Mouse (Mus musculus) adrenal gland, adult (tissue): ENCODE results near the gene Fam76a.

ENCODE experiments used
- DNase-seq, 2 experiments: peaks; one replicate each; pipeline ENCODE4 v3.0.0; 2022 to 2023; ENCODE audit warnings: low spot score in 1 of 2; ENCODE audit not compliant: inconsistent age in 2 of 2

Gene Fam76a

GRCm38 (mm10) chr4:132922558-132923008 is at the start of gene Fam76a:
Fam76a (minus strand) TSS chr4:132922558.
- DNase-seq: peak; percentile 100

GRCm38 (mm10) chr4:132972101-132972500 is 49.7 kb upstream of the Fam76a start:
- DNase-seq: no peak

GRCm38 (mm10) chr4:132971601-132972000 is 49.2 kb upstream of the Fam76a start:
- no peak for DNase-seq

- no peak for DNase-seq
These were observed 46.0 kb upstream of the Fam76a start for GRCm38 (mm10) chr4:132968105-132968938.

GRCm38 (mm10) chr4:132964473-132964872 is 42.1 kb upstream of the Fam76a start:
- DNase-seq: no peak

GRCm38 (mm10) chr4:132964064-132964463 is 41.7 kb upstream of the Fam76a start:
- no peak for DNase-seq

GRCm38 (mm10) chr4:132963436-132963835 is 41.1 kb upstream of the Fam76a start:
- DNase-seq: peak in 1 of 2 experiments; percentile 34

- DNase-seq: no peak
These were observed 40.3 kb upstream of the Fam76a start for GRCm38 (mm10) chr4:132962628-132963027.

GRCm38 (mm10) chr4:132961866-132962265 is 39.5 kb upstream of the Fam76a start:
- no peak for DNase-seq

- peak; percentile 84 to 88 for DNase-seq
These were observed 38.7 kb upstream of the Fam76a start for GRCm38 (mm10) chr4:132960864-132961639.

- DNase-seq: peak in 1 of 2 experiments; percentile 49
These were observed 38.0 kb upstream of the Fam76a start for GRCm38 (mm10) chr4:132960313-132960712.

- DNase-seq: peak in 1 of 2 experiments; percentile 57
These were observed 37.3 kb upstream of the Fam76a start for GRCm38 (mm10) chr4:132959679-132960045.

GRCm38 (mm10) chr4:132958741-132959678 is 36.7 kb upstream of the Fam76a start:
- peak; percentile 44 to 69 for DNase-seq

- DNase-seq: no peak
These were observed 33.0 kb upstream of the Fam76a start for GRCm38 (mm10) chr4:132955395-132955791.

- no peak for DNase-seq
These were observed 32.4 kb upstream of the Fam76a start for GRCm38 (mm10) chr4:132954530-132955394.

- DNase-seq: no peak
These were observed 28.6 kb upstream of the Fam76a start for GRCm38 (mm10) chr4:132950999-132951398.

GRCm38 (mm10) chr4:132949882-132950532 is 27.6 kb upstream of the Fam76a start:
- no peak for DNase-seq

- DNase-seq: peak; percentile 73 to 88
These were observed 24.0 kb upstream of the Fam76a start for GRCm38 (mm10) chr4:132946047-132947001.
